Mouse (Mus musculus) ES-E14 (cell line): ENCODE measurements around the gene Slc25a41.

Experiments used
- CHD2 ChIP-seq: IDR thresholded peaks from 2 replicates; pipeline ENCODE4 v1.6.1; 2014; ENCODE audit warnings: mild to moderate bottlenecking, low read depth, low read length, inconsistent platforms
- HCFC1 ChIP-seq: IDR thresholded peaks from 2 replicates; pipeline ENCODE4 v1.6.1; 2012; ENCODE audit warnings: low read length, inconsistent platforms, borderline replicate concordance; ENCODE audit not compliant: insufficient read depth
- MAFK ChIP-seq: IDR thresholded peaks from 2 replicates; pipeline ENCODE4 v1.6.1; 2014; ENCODE audit warnings: mild to moderate bottlenecking, low read depth, low read length, inconsistent platforms; ENCODE audit not compliant: insufficient read depth
- ZC3H11A ChIP-seq: IDR thresholded peaks from 2 replicates; pipeline ENCODE4 v1.6.1; 2012; ENCODE audit warnings: low read depth, mild to moderate bottlenecking, inconsistent platforms, low read length, borderline replicate concordance
- ZNF384 ChIP-seq: IDR thresholded peaks from 2 replicates; pipeline ENCODE4 v1.6.1; 2012; ENCODE audit warnings: low read depth, low read length, inconsistent platforms

GRCm38 (mm10) chr17:57062548-57062947 lies 21.1 kb upstream of the Slc25a41 start:
- TF ChIP-seq ZNF384 (peak; percentile 82; the same call in 1 of the 2 replicates), CHD2 (no peak), MAFK (no peak), HCFC1 (no peak), ZC3H11A (no peak)
